Comparison of ENCODE assay signal across 26 mouse cellular contexts in genomic region chr1:180718756-180719155, GRCm38 (mm10). TPM values are rescaled to one million over a fixed set of nuclear protein-coding genes. Genes with fewer than 3 reads are reported as not detected.
"Had no signal": no experiment of that assay in that cellular context is flagged by ENCODE, and none has a peak within 500 bp of the region (broad histone marks: within the 10 kb centered on the region; RNA-seq: fewer than 3 reads in every experiment).

No protein-coding gene starts in this region.

- H3K4me2 ChIP-seq: liver, embryonic 13.5 days; lung, embryonic 14.5 days; midbrain, embryonic 11.5 days; midbrain, embryonic 15.5 days; neural tube, embryonic 12.5 days; neural tube, embryonic 15.5 days had no signal

- H3K36me3 ChIP-seq: liver, embryonic 13.5 days; midbrain, embryonic 15.5 days; neural tube, embryonic 12.5 days; neural tube, embryonic 15.5 days had no signal

- DNase-seq: kidney, postnatal 25 days; layer of hippocampus, postnatal 36 days; liver, embryonic 13.5 days; lung, embryonic 14.5 days; right cerebral cortex, adult 18-20 months; right cerebral cortex, postnatal 14 days; right cerebral cortex, postnatal 4 days; thymus, adult 2 months; thymus, postnatal 14 days; thymus, postnatal 4 days had no signal

- H3K27me3 ChIP-seq: liver, embryonic 13.5 days; midbrain, embryonic 15.5 days; neural tube, embryonic 12.5 days; neural tube, embryonic 15.5 days had no signal

- H3K4me3 ChIP-seq: left cerebral cortex, adult 2 months; liver, embryonic 13.5 days; midbrain, embryonic 15.5 days; neural tube, embryonic 12.5 days; neural tube, embryonic 15.5 days had no signal

- ATAC-seq: midbrain, embryonic 15.5 days had no signal

- H3K27ac ChIP-seq: kidney, postnatal 0 days; left cerebral cortex, adult 2 months; liver, embryonic 13.5 days; macrophage; midbrain, embryonic 15.5 days; neural tube, embryonic 12.5 days; neural tube, embryonic 15.5 days; stomach, postnatal 0 days had no signal

- H3K9me3 ChIP-seq: liver, embryonic 13.5 days; midbrain, embryonic 15.5 days; neural tube, embryonic 12.5 days; neural tube, embryonic 15.5 days had no signal

- H3K4me1 ChIP-seq: midbrain, embryonic 15.5 days; neural tube, embryonic 12.5 days; neural tube, embryonic 15.5 days had no signal

- H3K9ac ChIP-seq: liver, embryonic 13.5 days; lung, embryonic 14.5 days; midbrain, embryonic 15.5 days; neural tube, embryonic 12.5 days; neural tube, embryonic 15.5 days had no signal

RNA-seq across cellular contexts. Expression of gene Mixl1, which starts 21.9 kb away (rescaled TPM):
- total RNA-seq: layer of hippocampus, adult 8-10 months; layer of hippocampus, postnatal 10 days; layer of hippocampus, postnatal 36 days; left cerebral cortex, adult 2 months; left cerebral cortex, postnatal 10 days; left cerebral cortex, postnatal 36 days; liver, adult 2 months; megakaryocyte-erythroid progenitor cell, adult 5-6 weeks had no signal
- polyA plus RNA-seq: large intestine, adult 2 months; liver, adult 2 months; lung, postnatal 0 days; macrophage; midbrain, embryonic 11.5 days; neural tube, embryonic 15.5 days had no signal
